Mouse (Mus musculus) olfactory bulb, adult 2 months (tissue): ENCODE measurements around the gene Thada. TPM values are rescaled to one million over a fixed set of nuclear protein-coding genes. Genes with fewer than 3 reads are reported as not detected.

Experiments
- H3K27ac ChIP-seq: fragments of 200-500 bp; 2 replicates; pipeline ENCODE4 v1.5.1; 2012; ENCODE audit warnings: low read depth, low read length; ENCODE audit not compliant: insufficient read depth
- H3K4me1 ChIP-seq: fragments of 200-500 bp; 2 replicates; pipeline ENCODE4 v1.6.1; 2012; ENCODE audit warnings: low read length; ENCODE audit not compliant: control insufficient read depth, insufficient read depth
- H3K4me3 ChIP-seq: fragments of 200-500 bp; 2 replicates; pipeline ENCODE4 v1.5.1; 2012; ENCODE audit warnings: mild to moderate bottlenecking, low read depth, low read length, moderate library complexity; ENCODE audit not compliant: insufficient read depth
- CTCF ChIP-seq: fragments of 200-500 bp; IDR thresholded peaks from 2 replicates; pipeline ENCODE4 v1.5.1; 2012; ENCODE audit warnings: low read depth, mild to moderate bottlenecking, low read length, moderate library complexity; ENCODE audit not compliant: insufficient read depth
- POLR2A ChIP-seq: fragments of 200-500 bp; IDR thresholded peaks from 2 replicates; pipeline ENCODE4 v1.6.1; 2012; ENCODE audit warnings: mild to moderate bottlenecking, low read depth, low read length, moderate library complexity; ENCODE audit not compliant: insufficient read depth
- WGBS: fragments of 180-500 bp; shearing (Covaris S2); methylation state at CpG from one replicate; pipeline ENCODE4 v1.1.7; 2018; 5-methylcytosine and 5-hydroxymethylcytosine counted together
- polyA plus RNA-seq: library from polyadenylated mRNA; stranded (reverse); fragments of >200 nt; gene quantifications from 2 replicates; pipeline ENCODE4 v1.2.4, GENCODE M21; 2012; ENCODE audit warnings: low replicate concordance; ENCODE audit not compliant: missing spikeins, insufficient read depth, insufficient read length

Thada gene
- polyA plus RNA-seq, 1 experiment: not detected

- Histone ChIP-seq H3K4me3 (no peak overlapping the region), H3K27ac (peak overlapping the region; percentile 7; the same call in 1 of the 2 replicates), H3K4me1 (peaks cover 41% of the 10 kb centered on the region)
- no peak for TF ChIP-seq POLR2A
- TF ChIP-seq CTCF: no peak
- 78% methylated on average over 6 of the region's 6 CpGs for WGBS
Observed at GRCm38 (mm10) chr17:84141691-84142090, 324.3 kb downstream of the Thada start.

DNA sequence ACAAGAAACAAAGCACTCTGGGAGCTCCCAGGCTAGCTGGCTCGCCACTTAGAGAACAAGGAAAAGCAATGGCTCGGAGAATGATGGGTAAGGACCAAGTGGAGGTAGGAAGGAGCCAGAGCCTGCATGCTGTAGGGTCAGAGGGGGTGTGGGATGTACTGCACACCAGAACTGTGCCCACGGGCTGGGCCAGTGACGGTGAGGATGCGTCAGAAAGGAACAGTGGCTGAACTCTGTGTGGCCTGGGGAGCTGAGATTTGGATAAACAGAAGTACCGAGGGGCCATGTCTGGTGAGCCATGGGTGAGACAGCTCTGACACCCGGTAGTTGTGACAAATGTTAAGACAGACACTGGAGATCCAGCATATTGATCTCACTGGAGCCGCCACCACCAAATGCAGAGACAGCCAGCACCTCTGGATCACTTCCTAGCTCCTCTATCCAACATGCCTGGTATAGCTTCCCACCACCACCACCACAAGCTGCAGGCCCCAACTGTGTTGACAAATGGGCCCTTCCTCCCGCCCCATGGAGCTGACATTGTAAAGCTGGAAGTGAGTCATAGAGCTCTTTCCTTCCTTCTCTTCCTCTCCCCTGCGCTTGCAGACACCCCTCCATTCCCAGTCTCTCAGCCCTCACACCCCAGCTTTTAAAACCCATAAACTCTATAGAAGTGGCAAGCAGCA lies 325.0 kb downstream of the Thada start:
- Histone ChIP-seq H3K4me3 (no peak overlapping the region), H3K27ac (peak overlapping the region; percentile 75), H3K4me1 (peaks cover 39% of the 10 kb centered on the region)
- TF ChIP-seq CTCF (no peak), POLR2A (no peak)
- 67% methylated on average over 10 of the region's 10 CpGs for WGBS

Other genes with a start within 250 kb of the Thada start
- not detected in 2 replicates for gene Plekhh2, start 45.7 kb upstream of the Thada start, polyA plus RNA-seq
- gene Dync2li1, start 160.3 kb upstream of the Thada start, polyA plus RNA-seq: not detected in 2 replicates
- gene Abcg8, start 210.1 kb upstream of the Thada start, polyA plus RNA-seq: not detected in 2 replicates
- not detected in 2 replicates for gene Abcg5, start 216.8 kb upstream of the Thada start, polyA plus RNA-seq